8 mouse cellular contexts compared by ENCODE assay signal in genomic region chr6:124740888-124741761, GRCm38 (mm10). TPM values are rescaled to one million over a fixed set of nuclear protein-coding genes. Genes with fewer than 3 reads are reported as not detected.
DNase-seq lines count a peak whose midpoint lies in the region; ATAC-seq and TF ChIP-seq lines count a peak whose summit lies in the region.

Gene Grcc10, minus strand, starts transcription at chr6:124741374.

- peak within 1 kb of the TSS; percentile 73 for H3K4me2 ChIP-seq in forebrain, embryonic 15.5 days (replicated peaks)

- peak; percentile 82; the same call in 1 of the 2 replicates for TF ChIP-seq POLR2A in lung, adult 2 months (IDR thresholded peaks at IDR 0.05; ENCODE audit: borderline replicate concordance, extremely low read depth, low read depth, low read length)

- H3K4me3 ChIP-seq in G1E (ENCODE audit: low read depth, low read length), result peak within 1 kb of the TSS; percentile 72
- peak within 1 kb of the TSS; percentile 60 for H3K4me3 ChIP-seq in forebrain, embryonic 15.5 days
- peak within 1 kb of the TSS; percentile 70 for H3K4me3 ChIP-seq in lung, adult 2 months (replicated peaks; ENCODE audit: extremely low read depth, low read depth, low read length)

- peak within 1 kb of the TSS; percentile 98 for H3K27ac ChIP-seq in forebrain, embryonic 15.5 days (replicated peaks)

- peak; percentile 99 for DNase-seq in G1E (ENCODE audit: low spot score)
- peak; percentile 90 for DNase-seq in cerebellum, adult 11-12 months
- DNase-seq in heart, postnatal 25 days (ENCODE audit: low spot score), result peak; percentile 83
- DNase-seq in layer of hippocampus, adult 18-20 months (ENCODE audit: low spot score in 2 of 2), result peak; percentile 87 to 91
- DNase-seq in lung, adult 2 months, result peak; percentile 88
- DNase-seq in thymus, adult 18-20 months, result peak; percentile 89 to 95

- TF ChIP-seq CTCF in G1E (IDR thresholded peaks at IDR 0.05; ENCODE audit: low read depth, low read length), result no peak
- no peak for TF ChIP-seq CTCF in lung, adult 2 months (IDR thresholded peaks at IDR 0.05; ENCODE audit: insufficient read depth, low read length)

- intact Hi-C loops in heart, postnatal 25 days (cut with DNase I), result loop anchor here (1.0 to 2.0 kb wide), 2 partner anchors 28 to 78 kb away; partner anchors contain the start of gene Lpcat3

- no peaks in the 10 kb centered on the region for H3K9me3 ChIP-seq in G1E (replicated peaks)
- H3K9me3 ChIP-seq in forebrain, embryonic 15.5 days, result no peaks in the 10 kb centered on the region

- H3K27me3 ChIP-seq in G1E (ENCODE audit: insufficient read depth, low read length), result no peaks in the 10 kb centered on the region
- no peaks in the 10 kb centered on the region for H3K27me3 ChIP-seq in forebrain, embryonic 15.5 days

- H3K9ac ChIP-seq in forebrain, embryonic 15.5 days (replicated peaks), result peak within 1 kb of the TSS; percentile 90

- peaks cover 30% of the 10 kb centered on the region for H3K36me3 ChIP-seq in G1E (replicated peaks)
- peaks cover 17% of the 10 kb centered on the region; the same call in 1 of the 2 replicates for H3K36me3 ChIP-seq in forebrain, embryonic 15.5 days

- H3K4me1 ChIP-seq in G1E (ENCODE audit: insufficient read depth, low read depth, low read length), result peaks cover 73% of the 10 kb centered on the region
- H3K4me1 ChIP-seq in forebrain, embryonic 15.5 days, result peaks cover 36% of the 10 kb centered on the region
- peaks cover 8% of the 10 kb centered on the region for H3K4me1 ChIP-seq in lung, adult 2 months (ENCODE audit: control insufficient read depth, insufficient read depth, low read length)

- under 1% methylated on average over 41 of the region's 41 CpGs for WGBS in forebrain, embryonic 15.5 days
- WGBS in lung, adult 2 months, result under 1% methylated on average over 41 of the region's 41 CpGs

- ATAC-seq in G1E (ENCODE audit: extremely low read depth, insufficient number of reproducible peaks, low FRiP score, poor library complexity, severe bottlenecking), result peak; percentile 74
- ATAC-seq in forebrain, embryonic 15.5 days (replicated peaks), result peak; percentile 80
- peak; percentile 60 for ATAC-seq in neutrophil, adult 5-6 weeks (ENCODE audit: extremely low read depth, insufficient number of reproducible peaks, low FRiP score, poor library complexity, severe bottlenecking)

RNA-seq across cellular contexts. Expression of gene Grcc10, which starts in this region (rescaled TPM):
- 61.7 and 62.9 TPM in 2 replicates for total RNA-seq in G1E (2014; fragmentation: Nextera tagmentation)
- 130 and 176 TPM in 2 replicates for total RNA-seq in G1E (2017)
- polyA plus RNA-seq in G1E (2012), result 26.1 and 38.8 TPM in 2 replicates
- polyA plus RNA-seq in forebrain, embryonic 15.5 days (2015; fragmentation: Nextera tagmentation; extraction: Ambion mirVana), result 652 and 676 TPM in 2 replicates
- 100 to 1,000 TPM; 274 to 277 TPM for total RNA-seq in heart, postnatal 25 days (2021)
- total RNA-seq in layer of hippocampus, adult 18-20 months (2021), result 100 to 1,000 TPM; 358 to 368 TPM
- 222 and 226 TPM in 2 replicates for polyA plus RNA-seq in lung, adult 2 months (2012; rRNA removed)
- 161 and 171 TPM in 2 replicates for total RNA-seq in neutrophil, adult 5-6 weeks (2017)

Comparison
In these comparisons a context has a peak if more than half of its experiments do, and no peak if none do; other contexts are left out.
1. Peak in every context shown above with its lines: DNase-seq, ATAC-seq, H3K4me3 ChIP-seq and H3K27ac ChIP-seq.